Mouse (Mus musculus): ENCODE results near the gene Olfr1106. TPM values are rescaled to one million over a fixed set of nuclear protein-coding genes. Genes with fewer than 3 reads are reported as not detected.

Gene Olfr1106
- total RNA-seq, 1 experiment: not detected

- no peaks in the 10 kb centered on the region for H3K36me3 ChIP-seq (ENCODE audit: control insufficient read depth, insufficient read depth, low read length, poor library complexity, severe bottlenecking)
These were observed 25.1 kb downstream of the Olfr1106 start, which contains the start of gene Olfr1104 for GRCm38 (mm10) chr2:87026980-87027379. Gene Olfr1104 (minus strand): TSS chr2:87027080.

GRCm38 (mm10) chr2:86998098-86998497 is 54.0 kb downstream of the Olfr1106 start, which contains the start of gene Olfr1102:
Gene Olfr1102 (plus strand): TSS chr2:86998398.
- no peak for DNase-seq (ENCODE audit: low read depth, low spot score)
- Histone ChIP-seq H3K4me3 (ENCODE audit: insufficient read depth in 1 of 2, low read depth in 1 of 2, low read length in 2 of 2, poor library complexity in 1 of 2, severe bottlenecking in 1 of 2) (no peak within 1 kb of the TSS), H3K36me3 (ENCODE audit: control insufficient read depth, insufficient read depth, low read length, poor library complexity, severe bottlenecking) (no peaks in the 10 kb centered on the region), H3K9ac (ENCODE audit: insufficient read depth, low read depth, low read length, poor library complexity, severe bottlenecking) (no peak within 1 kb of the TSS), H3K4me1 (ENCODE audit: control insufficient read depth in 2 of 2, insufficient read depth in 2 of 2, low read length in 2 of 2, poor library complexity in 1 of 2) (no peaks in the 10 kb centered on the region), H3K9me3 (ENCODE audit: control insufficient read depth, insufficient read depth, low read depth, low read length) (no peaks in the 10 kb centered on the region), H3K27ac (ENCODE audit: insufficient read depth, low read depth, low read length, poor library complexity, severe bottlenecking) (no peak within 1 kb of the TSS)
- TF ChIP-seq HCFC1 (IDR thresholded peaks at IDR 0.05; ENCODE audit: borderline replicate concordance, insufficient read depth, low read length) (no peak), ZC3H11A (IDR thresholded peaks at IDR 0.05; ENCODE audit: borderline replicate concordance, low read depth, low read length) (no peak), CHD2 (IDR thresholded peaks at IDR 0.05; ENCODE audit: low read depth, low read length) (no peak), ZNF384 (IDR thresholded peaks at IDR 0.05; ENCODE audit: low read depth, low read length) (no peak), MAFK (IDR thresholded peaks at IDR 0.05; ENCODE audit: insufficient read depth, low read depth, low read length) (no peak)
- in situ Hi-C loops (cut with MboI; ENCODE audit: low sequenced_read_pairs in 2 of 2, unreplicated experiment in 2 of 2): no loop called here

More at GRCm38 (mm10) chr2:87026980-87027379, 25.1 kb downstream of the Olfr1106 start, which contains the start of gene Olfr1104:
- Histone ChIP-seq H3K4me3 (ENCODE audit: insufficient read depth in 1 of 2, low read depth in 1 of 2, low read length in 2 of 2, poor library complexity in 1 of 2, severe bottlenecking in 1 of 2) (no peak within 1 kb of the TSS), H3K9me3 (ENCODE audit: control insufficient read depth, insufficient read depth, low read depth, low read length) (no peaks in the 10 kb centered on the region), H3K4me1 (ENCODE audit: control insufficient read depth in 2 of 2, insufficient read depth in 2 of 2, low read length in 2 of 2, poor library complexity in 1 of 2) (no peaks in the 10 kb centered on the region), H3K27ac (ENCODE audit: insufficient read depth, low read depth, low read length, poor library complexity, severe bottlenecking) (no peak within 1 kb of the TSS), H3K9ac (ENCODE audit: insufficient read depth, low read depth, low read length, poor library complexity, severe bottlenecking) (no peak within 1 kb of the TSS)
- TF ChIP-seq CHD2 (IDR thresholded peaks at IDR 0.05; ENCODE audit: low read depth, low read length) (no peak), MAFK (IDR thresholded peaks at IDR 0.05; ENCODE audit: insufficient read depth, low read depth, low read length) (no peak), ZC3H11A (IDR thresholded peaks at IDR 0.05; ENCODE audit: borderline replicate concordance, low read depth, low read length) (no peak), ZNF384 (IDR thresholded peaks at IDR 0.05; ENCODE audit: low read depth, low read length) (no peak), HCFC1 (IDR thresholded peaks at IDR 0.05; ENCODE audit: borderline replicate concordance, insufficient read depth, low read length) (no peak)
- no peak for DNase-seq (ENCODE audit: low read depth, low spot score)
- in situ Hi-C loops (cut with MboI; ENCODE audit: low sequenced_read_pairs in 2 of 2, unreplicated experiment in 2 of 2): no loop called here

Other genes starting within 250 kb of the Olfr1106 start
- gene Olfr141, start 242.3 kb downstream of the Olfr1106 start, total RNA-seq (2012; rRNA removed): not detected in 2 replicates
- not detected in 2 replicates for gene Olfr1094, start 227.6 kb downstream of the Olfr1106 start, total RNA-seq (2012; rRNA removed)
- not detected in 2 replicates for gene Olfr1095, start 200.6 kb downstream of the Olfr1106 start, total RNA-seq (2012; rRNA removed)
- gene Gm13723, start 177.5 kb downstream of the Olfr1106 start, total RNA-seq (2012; rRNA removed): not detected in 2 replicates
- gene Olfr1097, start 160.1 kb downstream of the Olfr1106 start, total RNA-seq (2012; rRNA removed): not detected in 2 replicates
- gene Olfr1098, start 127.7 kb downstream of the Olfr1106 start, total RNA-seq (2012; rRNA removed): not detected in 2 replicates
- not detected in 2 replicates for gene Olfr1099, start 91.6 kb downstream of the Olfr1106 start, total RNA-seq (2012; rRNA removed)
- gene Olfr1100, start 72.3 kb downstream of the Olfr1106 start, total RNA-seq (2012; rRNA removed): not detected in 2 replicates
- gene Olfr1101, start 61.1 kb downstream of the Olfr1106 start, total RNA-seq (2012; rRNA removed): not detected in 2 replicates
- not detected in 2 replicates for gene Olfr1102, start 53.9 kb downstream of the Olfr1106 start, total RNA-seq (2012; rRNA removed)
- gene Olfr1104, start 25.2 kb downstream of the Olfr1106 start, total RNA-seq (2012; rRNA removed): not detected in 2 replicates
- not detected in 2 replicates for gene Olfr1105, start 15.7 kb downstream of the Olfr1106 start, total RNA-seq (2012; rRNA removed)
- not detected in 2 replicates for gene Olfr1107, start 23.5 kb upstream of the Olfr1106 start, total RNA-seq (2012; rRNA removed)
- not detected in 2 replicates for gene Olfr1109, start 43.7 kb upstream of the Olfr1106 start, total RNA-seq (2012; rRNA removed)
- not detected in 2 replicates for gene Olfr259, start 62.3 kb upstream of the Olfr1106 start, total RNA-seq (2012; rRNA removed)
- gene Olfr1110, start 88.0 kb upstream of the Olfr1106 start, total RNA-seq (2012; rRNA removed): not detected in 2 replicates
- gene Olfr1111, start 100.4 kb upstream of the Olfr1106 start, total RNA-seq (2012; rRNA removed): not detected in 2 replicates
- not detected in 2 replicates for gene Olfr1112, start 135.5 kb upstream of the Olfr1106 start, total RNA-seq (2012; rRNA removed)
- gene Olfr1113, start 156.7 kb upstream of the Olfr1106 start, total RNA-seq (2012; rRNA removed): not detected in 2 replicates
- not detected in 2 replicates for gene Olfr1115, start 195.7 kb upstream of the Olfr1106 start, total RNA-seq (2012; rRNA removed)
- not detected in 2 replicates for gene Olfr1116, start 215.3 kb upstream of the Olfr1106 start, total RNA-seq (2012; rRNA removed)

Measured in ES-E14 (cell line).